Mouse (Mus musculus) heart, postnatal 0 days (tissue): ENCODE data around the gene S1pr2. TPM values are rescaled to one million over a fixed set of nuclear protein-coding genes. Genes with fewer than 3 reads are reported as not detected.
"Not testable (repeated sequence)": the region's sequence is repeated elsewhere in the genome, so short reads cannot be mapped to it uniquely, and the experiment has no call there.

Experiments
- ATAC-seq: fragments of 200-750 bp; cut with Nextera tagmentation; 2 replicates; pipeline ENCODE4 v1.8.0; 2017; ENCODE audit warnings: low read depth, moderate number of reproducible peaks, moderate library complexity; ENCODE audit not compliant: insufficient read depth
- DNase-seq: peaks from one replicate; pipeline ENCODE4 v3.0.0-alpha.2; 2016; ENCODE audit warnings: low spot score
- H3K27ac ChIP-seq: fragments of 300-500 bp; sonication (generic); 2 replicates; pipeline ENCODE4 v1.5.1; 2014; ENCODE audit warnings: low read depth, mild to moderate bottlenecking
- H3K27me3 ChIP-seq: fragments of 300-500 bp; sonication (generic); 2 replicates; pipeline ENCODE4 v1.6.1; 2014; ENCODE audit warnings: low read length, mixed read lengths; ENCODE audit not compliant: control insufficient read depth, insufficient read depth
- H3K36me3 ChIP-seq: fragments of 300-500 bp; sonication (generic); replicated peaks from 2 replicates; pipeline ENCODE4 v1.6.1; 2014; ENCODE audit warnings: low read length, mixed read lengths; ENCODE audit not compliant: control insufficient read depth, insufficient read depth
- H3K4me1 ChIP-seq: fragments of 300-500 bp; sonication (generic); 2 replicates; pipeline ENCODE4 v1.6.1; 2014; ENCODE audit warnings: antibody characterized with exemption; ENCODE audit not compliant: control insufficient read depth, insufficient read depth
- H3K4me2 ChIP-seq: fragments of 300-500 bp; sonication (generic); 2 replicates; pipeline ENCODE4 v1.6.1; 2014; ENCODE audit warnings: low read depth, mild to moderate bottlenecking, low read length, moderate library complexity
- H3K4me3 ChIP-seq: fragments of 300-500 bp; sonication (generic); 2 replicates; pipeline ENCODE4 v1.5.1; 2014; ENCODE audit warnings: low read depth, low read length
- H3K9ac ChIP-seq: fragments of 300-500 bp; sonication (generic); replicated peaks from 2 replicates; pipeline ENCODE4 v1.6.1; 2014; ENCODE audit warnings: low read depth, low read length, mixed read lengths
- H3K9me3 ChIP-seq: fragments of 300-500 bp; sonication (generic); replicated peaks from 2 replicates; pipeline ENCODE4 v1.6.1; 2016; ENCODE audit warnings: low read length; ENCODE audit not compliant: control insufficient read depth
- CTCF ChIP-seq: IDR thresholded peaks from 2 replicates; pipeline ENCODE4 v1.5.1; 2016; ENCODE audit warnings: antibody characterized with exemption, control low read depth, low read depth
- EP300 ChIP-seq: IDR thresholded peaks from 2 replicates; pipeline ENCODE4 v1.6.1; 2016; ENCODE audit warnings: antibody characterized with exemption, low read depth
- WGBS: fragments of 180-500 bp; shearing (Covaris S2); extraction: QIAGEN DNeasy Blood & Tissue Kit; methylation state at CpG from one replicate; pipeline ENCODE4 v1.1.7; 2014; 5-methylcytosine and 5-hydroxymethylcytosine counted together
- polyA plus RNA-seq: library from polyadenylated mRNA; unstranded; fragments of >200 nt; fragmentation: Nextera tagmentation; extraction: Ambion mirVana; gene quantifications from 2 replicates; pipeline ENCODE4 v1.2.1, GENCODE M21; 2015
- total RNA-seq: library from RNA; depleted of rRNA; stranded (reverse); fragments of >200 nt; gene quantifications from 2 replicates; pipeline ENCODE4 v1.2.3, GENCODE M21; 2014; ENCODE audit warnings: low replicate concordance

Gene S1pr2
- total and polyA plus RNA-seq, 2 experiments from 2014 or later, result 7.4 to 8.5 TPM

DNA sequence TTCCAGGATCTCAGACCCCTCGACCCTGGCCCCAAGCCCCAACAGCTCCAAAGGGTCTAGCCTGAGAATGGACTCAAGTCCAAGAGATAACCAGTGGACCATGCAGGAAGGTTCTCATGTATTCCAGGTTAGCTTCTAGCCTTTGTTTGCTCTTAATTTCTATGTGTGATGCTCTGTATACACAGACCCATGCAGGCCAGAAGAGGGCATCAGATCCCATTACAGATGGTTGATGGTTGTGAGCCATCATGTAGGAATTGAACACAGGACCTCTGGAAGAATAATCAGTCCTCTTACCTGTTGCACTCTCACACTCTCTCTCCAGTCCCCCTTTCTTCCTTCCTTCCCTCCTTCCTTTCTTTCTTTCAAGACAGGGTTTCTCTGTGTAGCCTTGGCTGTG lies 35.8 kb upstream of the S1pr2 start:
- Histone ChIP-seq H3K9me3 (no peaks in the 10 kb centered on the region), H3K4me3 (no peak overlapping the region), H3K4me1 (no peaks in the 10 kb centered on the region; the same call in 1 of the 2 replicates), H3K9ac (no peak overlapping the region), H3K27ac (peak overlapping the region; percentile 75), H3K4me2 (no peak overlapping the region), H3K36me3 (peaks cover 18% of the 10 kb centered on the region), H3K27me3 (peaks cover 25% of the 10 kb centered on the region)
- TF ChIP-seq EP300 (no peak), CTCF (peak; percentile 14)
- no peak for DNase-seq
- ATAC-seq, result no peak
- WGBS, result 37% methylated on average over 1 of the region's 1 CpGs

DNA sequence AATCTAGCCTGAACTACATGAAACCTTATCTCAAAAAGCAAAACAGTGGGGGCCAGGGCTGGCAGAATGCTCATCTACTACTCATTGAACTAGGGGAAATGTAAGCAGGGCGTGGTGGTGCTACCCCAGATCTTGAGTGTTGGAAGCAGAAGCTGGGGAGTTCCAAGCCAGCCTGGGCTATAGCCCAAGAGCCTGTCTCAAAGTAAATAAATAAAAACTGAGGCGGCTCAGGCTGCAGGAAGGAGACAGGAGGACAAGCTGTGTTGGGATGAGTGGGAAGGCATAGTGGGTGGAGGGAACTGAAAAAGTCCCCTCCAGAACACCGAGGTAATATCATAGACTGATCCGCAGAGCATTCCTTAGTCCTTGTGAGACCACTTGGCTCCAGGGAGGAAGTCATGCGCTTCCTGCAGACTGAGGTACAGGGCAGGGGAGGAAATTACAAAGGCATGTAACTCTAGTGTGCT lies 35.3 kb upstream of the S1pr2 start:
- H3K36me3 ChIP-seq, result peaks cover 23% of the 10 kb centered on the region
- H3K4me1 ChIP-seq, result no peaks in the 10 kb centered on the region
- WGBS, result 40% methylated on average over 5 of the region's 5 CpGs
- H3K4me2 ChIP-seq, result no peak overlapping the region
- ATAC-seq, result peak; percentile 57
- H3K9ac ChIP-seq, result no peak overlapping the region
- H3K9me3 ChIP-seq, result no peaks in the 10 kb centered on the region
- H3K27me3 ChIP-seq, result peaks cover 20% of the 10 kb centered on the region; the same call in 1 of the 2 replicates
- H3K27ac ChIP-seq, result peak overlapping the region; percentile 75
- no peak for DNase-seq
- 0 out of 2 replicates have a peak, but pooled peaks have one; percentile 45 for TF ChIP-seq EP300
- TF ChIP-seq CTCF, result no peak
- H3K4me3 ChIP-seq, result no peak overlapping the region

DNA sequence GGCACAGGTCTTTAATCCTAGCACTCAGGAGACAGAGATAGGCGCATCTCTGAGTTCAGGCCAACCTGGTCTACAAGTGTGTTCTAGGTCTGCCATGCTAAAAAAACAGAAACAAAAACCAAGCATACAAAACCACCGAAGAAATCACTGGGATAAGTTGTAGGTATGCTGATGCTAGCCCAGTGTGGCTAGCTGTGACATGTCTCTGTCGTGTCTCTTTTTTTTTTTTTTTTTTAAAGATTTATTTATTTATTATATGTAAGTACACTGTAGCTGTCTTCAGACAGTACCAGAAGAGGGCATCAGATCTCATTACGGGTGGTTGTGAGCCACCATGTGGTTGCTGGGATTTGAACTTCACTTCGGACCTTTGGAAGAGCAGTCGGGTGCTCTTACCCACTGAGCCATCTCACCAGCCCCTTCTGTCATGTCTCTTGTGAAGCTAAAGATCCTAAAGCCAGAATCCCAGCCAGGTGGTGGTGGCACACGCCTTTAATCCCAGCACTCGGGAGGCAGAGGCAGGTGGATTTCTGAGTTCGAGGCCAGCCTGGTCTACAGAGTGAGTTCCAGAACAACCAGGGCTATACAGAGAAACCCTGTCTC lies 34.5 kb upstream of the S1pr2 start:
- DNase-seq, H3K4me2 ChIP-seq, H3K9ac ChIP-seq, H3K4me1 ChIP-seq, H3K9me3 ChIP-seq, H3K4me3 ChIP-seq, ATAC-seq: not testable (repeated sequence)
- peak overlapping the region; percentile 75 for H3K27ac ChIP-seq
- WGBS, result 69% methylated on average over 9 of the region's 9 CpGs
- H3K27me3 ChIP-seq, result peaks cover 12% of the 10 kb centered on the region; the same call in 1 of the 2 replicates
- peaks cover 31% of the 10 kb centered on the region for H3K36me3 ChIP-seq

DNA sequence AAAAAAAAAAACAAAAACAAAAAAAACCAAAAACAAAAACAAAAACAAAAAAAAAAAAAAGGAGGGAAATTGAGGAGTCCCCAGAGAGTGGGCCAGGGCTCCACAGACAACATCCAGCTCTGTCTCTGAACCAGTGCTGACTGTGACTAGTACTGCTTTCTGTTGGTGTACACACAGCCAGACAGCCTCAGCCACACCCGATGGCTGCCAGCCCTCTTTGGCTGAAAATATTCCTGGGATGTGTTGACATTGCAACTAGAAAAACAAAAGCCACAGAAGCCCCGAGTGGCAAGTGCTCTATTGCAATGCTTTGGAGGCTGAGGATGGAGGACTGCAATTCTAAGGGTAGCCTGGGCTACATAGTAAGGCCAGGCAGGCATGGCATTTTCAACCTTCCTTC lies 33.8 kb upstream of the S1pr2 start:
- WGBS, result 25% methylated on average over 2 of the region's 2 CpGs
- H3K9me3 ChIP-seq, result no peaks in the 10 kb centered on the region
- ATAC-seq, result no peak
- H3K4me1 ChIP-seq, result no peaks in the 10 kb centered on the region
- TF ChIP-seq EP300 (no peak), CTCF (no peak)
- DNase-seq, result no peak
- no peak overlapping the region for H3K9ac ChIP-seq
- H3K4me3 ChIP-seq, result no peak overlapping the region
- H3K4me2 ChIP-seq, result no peak overlapping the region
- H3K27me3 ChIP-seq, result 0 out of 2 replicates have a peak, but pooled peaks cover 11% of the 10 kb centered on the region
- H3K27ac ChIP-seq, result no peak overlapping the region
- H3K36me3 ChIP-seq, result peaks cover 38% of the 10 kb centered on the region

GRCm38 (mm10) chr9:21008007-21008406 lies 31.4 kb upstream of the S1pr2 start:
- TF ChIP-seq CTCF (0 out of 2 replicates have a peak, but pooled peaks have one; percentile 6), EP300 (no peak)
- no peaks in the 10 kb centered on the region for H3K9me3 ChIP-seq
- WGBS, result 82% methylated on average over 7 of the region's 7 CpGs
- H3K36me3 ChIP-seq, result peaks cover 50% of the 10 kb centered on the region
- H3K9ac ChIP-seq, result no peak overlapping the region
- no peaks in the 10 kb centered on the region for H3K4me1 ChIP-seq
- DNase-seq, result no peak
- H3K4me2 ChIP-seq, result no peak overlapping the region
- no peaks in the 10 kb centered on the region for H3K27me3 ChIP-seq
- H3K27ac ChIP-seq, result no peak overlapping the region
- no peak for ATAC-seq
- no peak overlapping the region for H3K4me3 ChIP-seq
